Mouse (Mus musculus) liver, embryonic 14.5 days (tissue): ENCODE data around the gene Coro2a.

Experiments used
- CTCF ChIP-seq: IDR thresholded peaks from 2 replicates; pipeline ENCODE4 v1.5.1; 2016; ENCODE audit warnings: antibody characterized with exemption, low read depth, control low read depth
- EP300 ChIP-seq: IDR thresholded peaks from 2 replicates; pipeline ENCODE4 v1.6.1; 2016; ENCODE audit warnings: antibody characterized with exemption, low read depth

- TF ChIP-seq CTCF (peak; percentile 53), EP300 (no peak)
Observed at GRCm38 (mm10) chr4:46630390-46630789, 28.4 kb upstream of the Coro2a start.
